Mouse (Mus musculus) CH12.LX (cell line): ENCODE measurements around the gene 1700056E22Rik.

Source experiments
- CHD1 ChIP-seq: IDR thresholded peaks from 2 replicates; pipeline ENCODE4 v1.6.1; 2012; ENCODE audit warnings: low read depth, low read length, improper control_type of control experiment, inconsistent platforms
- CTCF ChIP-seq, 2 experiments: IDR thresholded peaks in 1 of 2; conservative IDR thresholded peaks in 1 of 2; 2 replicates each; pipeline ENCODE4 v1.5.1; 2011 to 2012; ENCODE audit warnings: low read depth in 2 of 2, low read length in 2 of 2, improper control_type of control experiment in 1 of 2, inconsistent platforms in 1 of 2, mild to moderate bottlenecking in 1 of 2, moderate library complexity in 1 of 2
- EP300 ChIP-seq: IDR thresholded peaks from 2 replicates; pipeline ENCODE4 v1.6.1; 2011; ENCODE audit warnings: low read length, improper control_type of control experiment
- IRF4 ChIP-seq: IDR thresholded peaks from 2 replicates; pipeline ENCODE4 v1.6.1; 2014; ENCODE audit warnings: low read depth, mild to moderate bottlenecking, inconsistent platforms, low read length, improper control_type of control experiment
- NELFE ChIP-seq: IDR thresholded peaks from 2 replicates; pipeline ENCODE4 v1.6.1; 2011; ENCODE audit warnings: low read depth, low read length, improper control_type of control experiment
- POLR2A ChIP-seq: IDR thresholded peaks from 2 replicates; pipeline ENCODE4 v1.6.1; 2011; ENCODE audit warnings: low read depth, mild to moderate bottlenecking, improper control_type of control experiment, low read length
- SIN3A ChIP-seq: IDR thresholded peaks from 2 replicates; pipeline ENCODE4 v1.6.1; 2012; ENCODE audit warnings: low read length, improper control_type of control experiment, inconsistent platforms
- SMC3 ChIP-seq: IDR thresholded peaks from 2 replicates; pipeline ENCODE4 v1.6.1; 2011; ENCODE audit warnings: low read depth, low read length, improper control_type of control experiment
- UBTF ChIP-seq: IDR thresholded peaks from 2 replicates; pipeline ENCODE4 v1.6.1; 2012; ENCODE audit warnings: low read depth, mild to moderate bottlenecking, inconsistent platforms, low read length, improper control_type of control experiment, moderate library complexity
- USF1 ChIP-seq: IDR thresholded peaks from 2 replicates; pipeline ENCODE4 v1.6.1; 2014; ENCODE audit warnings: low read depth, mild to moderate bottlenecking, inconsistent platforms, low read length, improper control_type of control experiment
- ZC3H11A ChIP-seq: IDR thresholded peaks from 2 replicates; pipeline ENCODE4 v1.6.1; 2012; ENCODE audit warnings: low read depth, mild to moderate bottlenecking, inconsistent platforms, low read length, improper control_type of control experiment
- ZNF384 ChIP-seq: IDR thresholded peaks from 2 replicates; pipeline ENCODE4 v1.6.1; 2012; ENCODE audit warnings: low read depth, low read length, improper control_type of control experiment, inconsistent platforms

DNA sequence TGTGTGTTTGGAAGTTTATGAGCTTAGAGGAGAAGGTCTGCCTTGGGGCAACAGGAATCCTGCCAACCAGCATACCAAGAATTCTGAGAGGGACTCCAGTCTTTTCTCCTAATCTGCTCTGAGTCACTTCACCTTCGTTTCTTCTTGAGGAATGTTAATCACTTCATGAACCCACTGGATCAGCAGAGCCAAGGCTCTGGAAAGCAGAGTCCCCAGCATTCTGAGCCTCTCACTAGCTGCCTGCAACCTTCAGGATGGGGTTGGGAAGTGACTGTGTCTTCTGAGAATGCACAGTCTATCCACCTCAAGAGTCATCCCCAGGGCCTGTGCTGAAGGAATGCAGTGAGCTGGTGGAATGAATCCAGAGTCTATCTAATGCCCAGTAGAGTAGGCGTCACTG is 42.7 kb upstream of the 1700056E22Rik start:
- TF ChIP-seq POLR2A (no peak), CTCF (conservative IDR thresholded peaks at IDR 0.05 in 1 of 2, IDR thresholded peaks at IDR 0.05 in 1 of 2; ENCODE audit: low read depth in 2 of 2, low read length in 2 of 2) (no peak), USF1 (no peak), UBTF (no peak), NELFE (no peak), IRF4 (no peak), EP300 (no peak), CHD1 (no peak), ZNF384 (no peak), SMC3 (no peak), SIN3A (no peak), ZC3H11A (no peak)
